In genomic region chr7:110565815-110566549, GRCm38 (mm10) we compare ENCODE assay signal across 9 mouse cellular contexts. TPM values are rescaled to one million over a fixed set of nuclear protein-coding genes. Genes with fewer than 3 reads are reported as not detected.
DNase-seq lines count a peak whose midpoint lies in the region; ATAC-seq and TF ChIP-seq lines count a peak whose summit lies in the region.
"Had no signal": no experiment of that assay in that cellular context is flagged by ENCODE, and none has a peak within 500 bp of the region (broad histone marks: within the 10 kb centered on the region; RNA-seq: fewer than 3 reads in every experiment).

No protein-coding gene starts in this region.

- no peak for ATAC-seq in limb, embryonic 14.5 days (ENCODE audit: low FRiP score, low read depth)
- ATAC-seq: intestine, embryonic 15.5 days; Patski had no signal

- no peak overlapping the region for H3K4me3 ChIP-seq in limb, embryonic 14.5 days (replicated peaks; ENCODE audit: low read length)
- no peak overlapping the region for H3K4me3 ChIP-seq in limb, embryonic 10.5 days
- H3K4me3 ChIP-seq: intestine, embryonic 15.5 days had no signal

- no peaks in the 10 kb centered on the region for H3K4me1 ChIP-seq in limb, embryonic 14.5 days (ENCODE audit: control insufficient read depth, insufficient read depth, low read length)
- H3K4me1 ChIP-seq in limb, embryonic 10.5 days: no peaks in the 10 kb centered on the region
- H3K4me1 ChIP-seq: intestine, embryonic 15.5 days had no signal

- TF ChIP-seq POLR2A in limb, embryonic 14.5 days (IDR thresholded peaks at IDR 0.05; ENCODE audit: borderline replicate concordance, extremely low read depth, insufficient read depth, insufficient read length): no peak

- 77% methylated on average over 4 of the region's 4 CpGs for WGBS in limb, embryonic 14.5 days
- WGBS in limb, embryonic 10.5 days: 93% methylated on average over 4 of the region's 4 CpGs

- H3K9me3 ChIP-seq in limb, embryonic 14.5 days (ENCODE audit: control insufficient read depth, low read length): no peaks in the 10 kb centered on the region
- H3K9me3 ChIP-seq in limb, embryonic 10.5 days (replicated peaks): no peaks in the 10 kb centered on the region
- H3K9me3 ChIP-seq: intestine, embryonic 15.5 days had no signal

- no peaks in the 10 kb centered on the region for H3K36me3 ChIP-seq in limb, embryonic 14.5 days (ENCODE audit: control insufficient read depth, insufficient read depth, low read length)
- no peaks in the 10 kb centered on the region for H3K36me3 ChIP-seq in limb, embryonic 10.5 days

- no peaks in the 10 kb centered on the region for H3K27me3 ChIP-seq in limb, embryonic 14.5 days (ENCODE audit: control insufficient read depth, insufficient read depth, low read length)
- H3K27me3 ChIP-seq in limb, embryonic 10.5 days (ENCODE audit: low read depth, poor library complexity, severe bottlenecking): no peaks in the 10 kb centered on the region
- H3K27me3 ChIP-seq: intestine, embryonic 15.5 days; Patski had no signal

- intact Hi-C loops in left cerebral cortex, postnatal 36 days (cut with DNase I): no loop called here

- H3K27ac ChIP-seq in limb, embryonic 14.5 days (replicated peaks; ENCODE audit: low read depth, low read length): no peak overlapping the region
- no peak overlapping the region for H3K27ac ChIP-seq in limb, embryonic 10.5 days
- H3K27ac ChIP-seq: intestine, embryonic 15.5 days had no signal

- DNase-seq in limb, embryonic 14.5 days (ENCODE audit: low spot score): peak; percentile 38
- no peak for DNase-seq in limb, embryonic 10.5 days (ENCODE audit: low spot score)
- peak; percentile 88 to 89 for DNase-seq in cerebellum, adult 18-20 months
- peak; percentile 8 for DNase-seq in gastrocnemius, postnatal 10 days
- peak; percentile 29 for DNase-seq in lung, postnatal 25 days (ENCODE audit: low spot score)
- DNase-seq in left cerebral cortex, postnatal 36 days (ENCODE audit: low spot score in 2 of 2): no peak
- no peak for DNase-seq in urinary bladder, postnatal 36 days (ENCODE audit: low spot score in 2 of 2)

- no peak overlapping the region for H3K9ac ChIP-seq in limb, embryonic 14.5 days (ENCODE audit: low read depth, low read length, severe bottlenecking)
- H3K9ac ChIP-seq: intestine, embryonic 15.5 days had no signal

- no peak overlapping the region for H3K4me2 ChIP-seq in limb, embryonic 14.5 days (replicated peaks; ENCODE audit: low read depth, low read length, severe bottlenecking)
- H3K4me2 ChIP-seq: intestine, embryonic 15.5 days had no signal

RNA-seq across cellular contexts. Expression of gene Sbf2, which starts 48.7 kb away (rescaled TPM):
- 24.7 and 25.8 TPM in 2 replicates for polyA plus RNA-seq in limb, embryonic 14.5 days (2012; rRNA removed)
- 24.7 and 29.0 TPM in 2 replicates for polyA plus RNA-seq in limb, embryonic 14.5 days (2014; fragmentation: Nextera tagmentation; extraction: Ambion mirVana)
- 26.8 and 28.7 TPM in 2 replicates for polyA plus RNA-seq in limb, embryonic 10.5 days (2016; fragmentation: Nextera tagmentation; extraction: Ambion mirVana)
- 10 to 100 TPM; 27.0 to 36.0 TPM for total RNA-seq in gastrocnemius, postnatal 10 days (2021)
- total RNA-seq in left cerebral cortex, postnatal 36 days (2021): 10 to 100 TPM; 46.1 to 69.2 TPM

Comparison
In these comparisons a context has a peak if more than half of its experiments do, and no peak if none do; other contexts are left out.
1. DNase-seq: peak in limb, embryonic 14.5 days (single experiment), cerebellum, adult 18-20 months (2 of 2), gastrocnemius, postnatal 10 days (single experiment) and lung, postnatal 25 days (single experiment); none in limb, embryonic 10.5 days (single experiment), left cerebral cortex, postnatal 36 days (0 of 2) and urinary bladder, postnatal 36 days (0 of 2).